Mouse (Mus musculus) erythroblast, embryonic 14.5 days (primary cell): ENCODE data around the gene S100a13. TPM values are rescaled to one million over a fixed set of nuclear protein-coding genes. Genes with fewer than 3 reads are reported as not detected.

Source experiments
- H3K27me3 ChIP-seq: 2 replicates; pipeline ENCODE4 v1.6.1; 2012; ENCODE audit warnings: inconsistent platforms; ENCODE audit not compliant: control insufficient read depth
- H3K36me3 ChIP-seq: 2 replicates; pipeline ENCODE4 v1.6.1; 2012; ENCODE audit warnings: mild to moderate bottlenecking, inconsistent platforms; ENCODE audit not compliant: control insufficient read depth
- H3K4me1 ChIP-seq: 2 replicates; pipeline ENCODE4 v1.6.1; 2012; ENCODE audit warnings: inconsistent platforms; ENCODE audit not compliant: control insufficient read depth
- H3K4me3 ChIP-seq: replicated peaks from 2 replicates; pipeline ENCODE3; 2012; ENCODE audit warnings: moderate library complexity, mild to moderate bottlenecking, inconsistent platforms
- H3K9me3 ChIP-seq: 2 replicates; pipeline ENCODE4 v1.6.1; 2012; ENCODE audit warnings: low read length, inconsistent platforms, mixed read lengths; ENCODE audit not compliant: control insufficient read depth
- GATA1 ChIP-seq: IDR thresholded peaks from 2 replicates; pipeline ENCODE4 v1.6.1; 2012; ENCODE audit warnings: low read length, inconsistent platforms, mixed read lengths
- TAL1 ChIP-seq: IDR thresholded peaks from 3 replicates; pipeline ENCODE4 v1.6.1; 2012; ENCODE audit warnings: low read length, inconsistent platforms, mixed read lengths
- polyA plus RNA-seq: library from polyadenylated mRNA; stranded (reverse); fragments of >175 nt; gene quantifications from 2 replicates; pipeline ENCODE4 v1.2.3, GENCODE M21; 2012

S100a13 gene
- 0.67 and 0.76 TPM in 2 replicates for polyA plus RNA-seq

GRCm38 (mm10) chr3:90513796-90514590 is at the start of gene S100a13, which contains the start of gene S100a1:
Gene S100a13, plus strand, starts transcription at chr3:90514435.
Gene S100a1, minus strand, starts transcription at chr3:90514392.
- Histone ChIP-seq H3K36me3 (peaks cover 6% of the 10 kb centered on the region), H3K4me3 (peak within 1 kb of the TSS; percentile 63), H3K27me3 (peaks cover 12% of the 10 kb centered on the region), H3K4me1 (peaks cover 34% of the 10 kb centered on the region), H3K9me3 (no peaks in the 10 kb centered on the region)
- TF ChIP-seq TAL1 (no peak), GATA1 (no peak)

DNA sequence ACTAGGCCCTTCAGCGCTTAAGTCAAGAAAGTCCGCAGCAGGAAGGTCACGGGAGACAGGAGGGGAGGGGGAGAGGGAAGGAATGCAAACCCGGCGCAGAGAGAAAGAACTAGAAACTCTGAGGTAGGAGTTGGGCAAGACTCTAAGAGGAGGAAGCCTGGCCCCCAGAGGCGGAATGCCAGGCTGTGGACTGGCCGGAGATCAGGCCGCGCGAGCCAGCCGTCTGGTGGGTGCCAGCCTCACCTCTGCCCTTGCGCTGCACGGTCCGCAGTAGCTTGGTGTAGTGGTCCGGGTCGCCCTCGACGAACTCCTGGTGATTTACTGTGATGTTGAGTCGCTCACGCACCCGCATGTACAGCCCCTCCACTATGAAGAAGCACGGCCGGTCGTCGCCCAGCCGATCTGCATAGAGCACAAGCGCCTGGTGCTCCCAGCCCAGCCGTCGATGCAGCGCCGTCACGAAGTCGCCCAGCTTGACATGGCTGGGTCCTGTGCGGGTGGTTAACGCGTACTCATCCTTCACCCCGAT is 49.6 kb upstream of the S100a13 start:
- Histone ChIP-seq H3K4me1 (peaks cover 13% of the 10 kb centered on the region), H3K36me3 (no peaks in the 10 kb centered on the region), H3K9me3 (peaks cover 11% of the 10 kb centered on the region; the same call in 1 of the 2 replicates), H3K4me3 (peak overlapping the region; percentile 48), H3K27me3 (peaks cover 93% of the 10 kb centered on the region)
- no peak for TF ChIP-seq TAL1
- TF ChIP-seq GATA1, result no peak

DNA sequence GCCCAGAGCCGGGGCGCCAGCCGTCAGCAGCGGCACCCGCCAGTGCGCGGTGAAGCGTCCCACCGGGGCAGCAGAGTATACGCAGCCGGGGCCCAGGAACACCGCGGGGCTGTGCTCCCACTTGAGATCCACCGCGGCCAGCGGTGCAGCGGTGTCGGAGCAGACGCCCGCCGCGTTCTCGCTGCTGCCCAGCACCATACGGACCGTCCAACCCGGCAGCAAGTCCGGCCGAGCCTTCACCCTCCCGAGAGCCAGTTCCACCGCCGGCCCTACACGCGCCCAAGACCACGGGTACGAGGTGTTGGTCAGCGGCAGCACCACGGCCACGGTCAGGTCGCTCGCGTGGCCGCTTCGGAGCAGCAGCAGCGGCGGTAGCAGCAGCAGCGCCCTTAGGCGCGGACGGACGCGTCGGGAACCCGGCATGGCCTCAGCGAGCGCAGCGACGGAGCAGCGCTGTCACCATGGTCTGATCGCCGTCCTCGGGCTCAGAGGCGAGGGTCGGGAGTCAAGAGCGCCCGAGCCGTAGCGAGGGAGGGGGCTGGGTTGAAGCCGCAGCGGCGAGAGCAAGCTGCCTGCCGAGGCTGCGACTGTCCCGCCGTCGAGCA is 49.1 kb upstream of the S100a13 start:
- H3K4me3 ChIP-seq, result peak overlapping the region; percentile 48
- H3K9me3 ChIP-seq, result peaks cover 11% of the 10 kb centered on the region; the same call in 1 of the 2 replicates
- H3K36me3 ChIP-seq, result no peaks in the 10 kb centered on the region
- H3K27me3 ChIP-seq, result peaks cover 88% of the 10 kb centered on the region
- peaks cover 13% of the 10 kb centered on the region for H3K4me1 ChIP-seq
- TF ChIP-seq GATA1 (no peak), TAL1 (no peak)

- no peak for TF ChIP-seq TAL1
- TF ChIP-seq GATA1, result no peak
- Histone ChIP-seq H3K36me3 (no peaks in the 10 kb centered on the region), H3K4me1 (peaks cover 13% of the 10 kb centered on the region), H3K9me3 (peaks cover 11% of the 10 kb centered on the region; the same call in 1 of the 2 replicates), H3K27me3 (peaks cover 82% of the 10 kb centered on the region), H3K4me3 (peak within 1 kb of the TSS; percentile 48)
These were observed 48.4 kb upstream of the S100a13 start, which contains the start of gene Npr1 for GRCm38 (mm10) chr3:90465686-90466310. Gene Npr1, minus strand, starts transcription at chr3:90465866.

DNA sequence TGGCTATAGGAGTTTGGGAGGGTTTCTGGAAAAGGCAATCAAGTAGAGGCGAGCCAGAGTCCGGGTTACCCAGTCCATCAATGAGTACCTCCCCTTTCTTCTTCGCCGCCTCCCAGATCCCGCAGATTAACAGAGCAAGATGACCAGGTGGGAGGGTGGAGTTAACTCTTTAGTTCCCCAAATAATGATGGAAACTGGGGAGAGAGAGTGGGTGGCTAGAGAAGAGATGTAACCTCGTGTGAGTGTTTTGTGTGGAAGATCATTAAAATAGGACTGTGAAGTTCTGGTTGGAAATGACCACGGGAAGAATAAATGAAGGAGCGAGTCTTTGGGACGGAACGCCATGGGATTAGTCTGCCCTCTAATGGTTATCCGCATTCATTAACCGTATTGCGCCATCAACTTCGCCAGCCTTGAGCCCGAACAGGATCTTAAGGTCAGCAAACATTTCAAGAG is 47.9 kb upstream of the S100a13 start:
- TF ChIP-seq TAL1 (no peak), GATA1 (no peak)
- Histone ChIP-seq H3K36me3 (no peaks in the 10 kb centered on the region), H3K4me1 (peaks cover 13% of the 10 kb centered on the region), H3K27me3 (peaks cover 78% of the 10 kb centered on the region), H3K9me3 (peaks cover 11% of the 10 kb centered on the region; the same call in 1 of the 2 replicates), H3K4me3 (no peak overlapping the region)

DNA sequence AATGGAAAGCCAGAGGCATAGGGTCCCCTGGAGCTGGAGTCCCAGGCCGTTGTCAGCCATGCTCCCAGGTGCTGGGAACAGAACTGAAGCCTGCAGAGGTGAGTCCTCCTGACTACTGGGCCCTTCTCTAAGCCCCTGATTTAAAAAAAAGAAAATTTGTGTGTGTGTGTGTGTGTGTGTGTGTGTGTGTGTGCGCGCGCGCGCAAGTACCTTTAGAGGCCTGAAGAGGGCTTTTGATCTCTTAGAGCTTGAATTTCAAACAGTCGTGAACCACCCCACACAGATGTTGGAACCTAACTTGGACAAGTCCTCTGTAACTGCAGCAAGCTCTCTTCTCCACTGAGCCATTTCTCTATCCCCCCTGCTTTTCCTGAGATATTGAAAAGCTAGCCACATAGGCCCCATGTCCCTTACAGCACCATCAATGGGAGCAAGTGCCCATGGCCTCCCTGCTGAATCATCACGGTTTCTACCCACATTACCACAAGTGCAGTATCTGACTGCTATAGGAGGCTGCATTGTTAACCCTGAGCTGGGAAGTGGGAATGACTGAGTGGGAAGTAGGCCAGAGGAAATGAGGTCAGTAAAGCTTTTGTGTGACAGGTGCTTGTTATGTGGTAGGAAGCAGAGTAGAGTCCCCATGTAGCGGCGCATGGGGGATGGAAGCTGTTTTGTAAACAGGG is 46.5 kb upstream of the S100a13 start:
- peaks cover 11% of the 10 kb centered on the region; the same call in 1 of the 2 replicates for H3K9me3 ChIP-seq
- no peak overlapping the region for H3K4me3 ChIP-seq
- TF ChIP-seq TAL1 (no peak), GATA1 (no peak)
- no peaks in the 10 kb centered on the region for H3K36me3 ChIP-seq
- peaks cover 63% of the 10 kb centered on the region for H3K27me3 ChIP-seq
- peaks cover 18% of the 10 kb centered on the region for H3K4me1 ChIP-seq

- H3K4me3 ChIP-seq, result no peak overlapping the region
- no peak for TF ChIP-seq GATA1
- no peak for TF ChIP-seq TAL1
- no peaks in the 10 kb centered on the region for H3K9me3 ChIP-seq
- H3K27me3 ChIP-seq, result peaks cover 21% of the 10 kb centered on the region
- peaks cover under 1% of the 10 kb centered on the region for H3K36me3 ChIP-seq
- peaks cover 15% of the 10 kb centered on the region for H3K4me1 ChIP-seq
These were observed 42.0 kb upstream of the S100a13 start for GRCm38 (mm10) chr3:90472213-90472612.

- peaks cover 25% of the 10 kb centered on the region for H3K36me3 ChIP-seq
- H3K27me3 ChIP-seq, result no peaks in the 10 kb centered on the region
- peaks cover 17% of the 10 kb centered on the region for H3K4me1 ChIP-seq
- peak overlapping the region; percentile 97 for H3K4me3 ChIP-seq
- no peak for TF ChIP-seq TAL1
- no peak for TF ChIP-seq GATA1
- no peaks in the 10 kb centered on the region for H3K9me3 ChIP-seq
These were observed 38.9 kb upstream of the S100a13 start for GRCm38 (mm10) chr3:90475151-90475830.
